11 mouse cellular contexts compared by ENCODE assay signal in genomic region chr1:36569694-36570276, GRCm38 (mm10). TPM values are rescaled to one million over a fixed set of nuclear protein-coding genes. Genes with fewer than 3 reads are reported as not detected.
DNase-seq lines count a peak whose midpoint lies in the region; ATAC-seq and TF ChIP-seq lines count a peak whose summit lies in the region.
"Had no signal": no experiment of that assay in that cellular context is flagged by ENCODE, and none has a peak within 500 bp of the region (broad histone marks: within the 10 kb centered on the region; RNA-seq: fewer than 3 reads in every experiment).

No protein-coding gene starts in this region.

- peaks cover 47% of the 10 kb centered on the region for H3K4me1 ChIP-seq in heart, adult 2 months (ENCODE audit: control insufficient read depth, insufficient read depth, low read length)
- peaks cover 9% of the 10 kb centered on the region; the same call in 1 of the 2 replicates for H3K4me1 ChIP-seq in liver, postnatal 0 days (ENCODE audit: insufficient read depth)
- H3K4me1 ChIP-seq in liver, embryonic 12.5 days: peaks cover 16% of the 10 kb centered on the region
- peaks cover 80% of the 10 kb centered on the region for H3K4me1 ChIP-seq in embryonic facial prominence, embryonic 10.5 days
- H3K4me1 ChIP-seq in limb, embryonic 13.5 days: peaks cover 55% of the 10 kb centered on the region

- H3K9me3 ChIP-seq in liver, postnatal 0 days (ENCODE audit: low read length): no peaks in the 10 kb centered on the region
- no peaks in the 10 kb centered on the region for H3K9me3 ChIP-seq in liver, embryonic 12.5 days (replicated peaks)
- no peaks in the 10 kb centered on the region for H3K9me3 ChIP-seq in embryonic facial prominence, embryonic 10.5 days
- H3K9me3 ChIP-seq in limb, embryonic 13.5 days: no peaks in the 10 kb centered on the region
- H3K9me3 ChIP-seq: liver, embryonic 13.5 days had no signal

- H3K4me3 ChIP-seq in heart, adult 2 months: no peak overlapping the region
- no peak overlapping the region for H3K4me3 ChIP-seq in liver, postnatal 0 days (ENCODE audit: low read depth, low read length)
- no peak overlapping the region for H3K4me3 ChIP-seq in liver, embryonic 12.5 days
- H3K4me3 ChIP-seq in embryonic facial prominence, embryonic 10.5 days: no peak overlapping the region
- H3K4me3 ChIP-seq in limb, embryonic 13.5 days: no peak overlapping the region
- H3K4me3 ChIP-seq: liver, embryonic 13.5 days had no signal

- H3K9ac ChIP-seq in heart, adult 2 months (ENCODE audit: low read depth, low read length): no peak overlapping the region
- no peak overlapping the region for H3K9ac ChIP-seq in liver, postnatal 0 days (replicated peaks)
- H3K9ac ChIP-seq in liver, embryonic 12.5 days: no peak overlapping the region
- H3K9ac ChIP-seq in limb, embryonic 13.5 days: peak overlapping the region; percentile 13; the same call in 1 of the 2 replicates
- H3K9ac ChIP-seq: liver, embryonic 13.5 days had no signal

- no peak overlapping the region for H3K4me2 ChIP-seq in liver, postnatal 0 days (ENCODE audit: low read depth, low read length)
- no peak overlapping the region for H3K4me2 ChIP-seq in liver, embryonic 12.5 days
- no peak overlapping the region for H3K4me2 ChIP-seq in limb, embryonic 13.5 days (replicated peaks)
- H3K4me2 ChIP-seq: liver, embryonic 13.5 days had no signal

- intact Hi-C loops in heart, adult 2 months (cut with DNase I): no loop called here

- H3K27ac ChIP-seq in heart, adult 2 months: peak overlapping the region; percentile 85
- peak overlapping the region; percentile 55; the same call in 1 of the 2 replicates for H3K27ac ChIP-seq in liver, postnatal 0 days (ENCODE audit: low read depth)
- H3K27ac ChIP-seq in liver, embryonic 12.5 days: no peak overlapping the region
- H3K27ac ChIP-seq in embryonic facial prominence, embryonic 10.5 days (replicated peaks): 0 out of 2 replicates have a peak overlapping the region, but pooled peaks have one; percentile 45
- no peak overlapping the region for H3K27ac ChIP-seq in limb, embryonic 13.5 days
- H3K27ac ChIP-seq: liver, embryonic 13.5 days had no signal

- TF ChIP-seq CTCF in heart, adult 2 months (IDR thresholded peaks at IDR 0.05): no peak
- TF ChIP-seq CTCF in liver, postnatal 0 days (IDR thresholded peaks at IDR 0.05; ENCODE audit: low read depth): no peak

- no peaks in the 10 kb centered on the region for H3K36me3 ChIP-seq in heart, adult 2 months (ENCODE audit: control insufficient read depth, insufficient read depth, low read length)
- no peaks in the 10 kb centered on the region for H3K36me3 ChIP-seq in liver, postnatal 0 days (replicated peaks; ENCODE audit: insufficient read depth, low read length)
- H3K36me3 ChIP-seq in liver, embryonic 12.5 days: no peaks in the 10 kb centered on the region
- H3K36me3 ChIP-seq in embryonic facial prominence, embryonic 10.5 days (replicated peaks): no peaks in the 10 kb centered on the region
- no peaks in the 10 kb centered on the region for H3K36me3 ChIP-seq in limb, embryonic 13.5 days
- H3K36me3 ChIP-seq: liver, embryonic 13.5 days had no signal

- no peak for ATAC-seq in liver, postnatal 0 days
- ATAC-seq in liver, embryonic 12.5 days: no peak
- ATAC-seq in limb, embryonic 13.5 days (ENCODE audit: low FRiP score, low read depth): no peak
- no peak for ATAC-seq in CD4-positive, CD25-positive, alpha-beta regulatory T cell, adult 4 months

- no peak for TF ChIP-seq POLR2A in heart, adult 2 months (IDR thresholded peaks at IDR 0.05; ENCODE audit: insufficient read depth, low read depth, low read length)

- no peak for TF ChIP-seq EP300 in heart, adult 2 months (IDR thresholded peaks at IDR 0.05; ENCODE audit: insufficient read depth, low read depth, low read length)
- TF ChIP-seq EP300 in liver, postnatal 0 days (IDR thresholded peaks at IDR 0.05; ENCODE audit: low read depth): no peak

- no peaks in the 10 kb centered on the region for H3K79me2 ChIP-seq in heart, adult 2 months (replicated peaks; ENCODE audit: control insufficient read depth, insufficient read depth, low read length)

- H3K27me3 ChIP-seq in heart, adult 2 months (ENCODE audit: control insufficient read depth, insufficient read depth, low read length): no peaks in the 10 kb centered on the region
- H3K27me3 ChIP-seq in liver, postnatal 0 days (ENCODE audit: insufficient read depth, low read length): no peaks in the 10 kb centered on the region
- H3K27me3 ChIP-seq in liver, embryonic 12.5 days (replicated peaks): peaks cover 28% of the 10 kb centered on the region; the same call in 1 of the 2 replicates
- no peaks in the 10 kb centered on the region for H3K27me3 ChIP-seq in embryonic facial prominence, embryonic 10.5 days (replicated peaks; ENCODE audit: low read depth, poor library complexity, severe bottlenecking)
- H3K27me3 ChIP-seq in limb, embryonic 13.5 days: no peaks in the 10 kb centered on the region
- H3K27me3 ChIP-seq: liver, embryonic 13.5 days had no signal

- 26% methylated on average over 7 of the region's 7 CpGs for WGBS in heart, adult 2 months
- WGBS in liver, postnatal 0 days (ENCODE audit: insufficient replicate concordance): 38% methylated on average over 7 of the region's 7 CpGs
- WGBS in liver, embryonic 12.5 days (ENCODE audit: insufficient replicate concordance): 31% methylated on average over 7 of the region's 7 CpGs
- WGBS in embryonic facial prominence, embryonic 10.5 days: 62% methylated on average over 7 of the region's 7 CpGs
- 44% methylated on average over 7 of the region's 7 CpGs for WGBS in limb, embryonic 13.5 days

- DNase-seq in heart, adult 2 months: peak in 1 of 2 experiments; percentile 26
- no peak for DNase-seq in heart, adult 8-10 months (ENCODE audit: low spot score)
- no peak for DNase-seq in liver, postnatal 0 days
- DNase-seq in embryonic facial prominence, embryonic 10.5 days (ENCODE audit: low spot score): no peak
- DNase-seq in thymus, postnatal 0 days (ENCODE audit: low spot score): no peak
- DNase-seq: liver, embryonic 13.5 days; midbrain, embryonic 14.5 days had no signal

RNA-seq across cellular contexts. Expression of gene Sema4c, which starts 11.6 kb away (rescaled TPM):
- total RNA-seq in heart, adult 2 months (2021): 10 to 100 TPM; 10.6 to 11.1 TPM
- polyA plus RNA-seq in heart, adult 2 months (2012; rRNA removed): 12.7 and 15.2 TPM in 2 replicates
- 10 to 100 TPM; 10.8 to 13.4 (median 11.2) TPM for total RNA-seq in heart, adult 8-10 months (2022)
- polyA plus RNA-seq in liver, postnatal 0 days (2015; fragmentation: Nextera tagmentation; extraction: Ambion mirVana): 2.0 TPM in 2 replicates
- 3.9 TPM in 2 replicates for polyA plus RNA-seq in liver, embryonic 12.5 days (2016; fragmentation: Nextera tagmentation; extraction: Ambion mirVana)
- 24.9 and 25.9 TPM in 2 replicates for polyA plus RNA-seq in embryonic facial prominence, embryonic 10.5 days (2016; fragmentation: Nextera tagmentation; extraction: Ambion mirVana)
- polyA plus RNA-seq in limb, embryonic 13.5 days (2015; fragmentation: Nextera tagmentation; extraction: Ambion mirVana): 21.8 and 22.7 TPM in 2 replicates
- 5.5 and 6.0 TPM in 2 replicates for polyA plus RNA-seq in thymus, postnatal 0 days (2015; fragmentation: Nextera tagmentation; extraction: Ambion mirVana)
- under 1 TPM in 1 of 2 experiments, not detected in 1; 0.22 TPM for polyA plus RNA-seq in CD4-positive, CD25-positive, alpha-beta regulatory T cell, adult 4 months (2017; shearing (Covaris generic))

RNA-seq across cellular contexts. Expression of gene Ankrd39, which starts 22.5 kb away (rescaled TPM):
- 1 to 10 TPM; 6.2 to 6.3 TPM for total RNA-seq in heart, adult 2 months (2021)
- 11.1 TPM in 2 replicates for polyA plus RNA-seq in heart, adult 2 months (2012; rRNA removed)
- total RNA-seq in heart, adult 8-10 months (2022): 1 to 10 TPM; 5.4 to 8.2 (median 7.1) TPM
- 7.4 and 8.3 TPM in 2 replicates for polyA plus RNA-seq in liver, postnatal 0 days (2015; fragmentation: Nextera tagmentation; extraction: Ambion mirVana)
- 9.0 and 10.5 TPM in 2 replicates for polyA plus RNA-seq in liver, embryonic 12.5 days (2016; fragmentation: Nextera tagmentation; extraction: Ambion mirVana)
- polyA plus RNA-seq in embryonic facial prominence, embryonic 10.5 days (2016; fragmentation: Nextera tagmentation; extraction: Ambion mirVana): 18.9 and 20.3 TPM in 2 replicates
- polyA plus RNA-seq in limb, embryonic 13.5 days (2015; fragmentation: Nextera tagmentation; extraction: Ambion mirVana): 27.7 and 28.0 TPM in 2 replicates
- 20.0 and 22.7 TPM in 2 replicates for polyA plus RNA-seq in thymus, postnatal 0 days (2015; fragmentation: Nextera tagmentation; extraction: Ambion mirVana)
- polyA plus RNA-seq in CD4-positive, CD25-positive, alpha-beta regulatory T cell, adult 4 months (2017; shearing (Covaris generic)): 10 to 100 TPM; 19.4 to 23.9 TPM

RNA-seq across cellular contexts. Expression of gene Gm42417, which starts 30.6 kb away (rescaled TPM):
- total RNA-seq in heart, adult 2 months (2021): 100 to 1,000 TPM; 148 to 172 TPM
- 0.09 TPM in 1 of 2 replicates, not detected in the other for polyA plus RNA-seq in heart, adult 2 months (2012; rRNA removed)
- total RNA-seq in heart, adult 8-10 months (2022): 100 to 1,000 TPM; 132 to 332 (median 244) TPM
- polyA plus RNA-seq in liver, postnatal 0 days (2015; fragmentation: Nextera tagmentation; extraction: Ambion mirVana): 0.45 TPM in 1 of 2 replicates, not detected in the other
- 0.15 and 0.29 TPM in 2 replicates for polyA plus RNA-seq in liver, embryonic 12.5 days (2016; fragmentation: Nextera tagmentation; extraction: Ambion mirVana)
- 0.54 TPM in 1 of 2 replicates, not detected in the other for polyA plus RNA-seq in embryonic facial prominence, embryonic 10.5 days (2016; fragmentation: Nextera tagmentation; extraction: Ambion mirVana)
- 0.33 and 0.92 TPM in 2 replicates for polyA plus RNA-seq in limb, embryonic 13.5 days (2015; fragmentation: Nextera tagmentation; extraction: Ambion mirVana)
- polyA plus RNA-seq in thymus, postnatal 0 days (2015; fragmentation: Nextera tagmentation; extraction: Ambion mirVana): 0.26 and 0.60 TPM in 2 replicates
- 1 to 10 TPM in 1 of 2 experiments, not detected in 1; 2.3 TPM for polyA plus RNA-seq in CD4-positive, CD25-positive, alpha-beta regulatory T cell, adult 4 months (2017; shearing (Covaris generic))
- total RNA-seq: layer of hippocampus, postnatal 14 days had no signal
- polyA plus RNA-seq: liver, embryonic 13.5 days; midbrain, embryonic 14.5 days had no signal

RNA-seq across cellular contexts. Expression of gene Ankrd23, which starts 33.1 kb away (rescaled TPM):
- 100 to 1,000 TPM; 310 to 338 TPM for total RNA-seq in heart, adult 2 months (2021)
- polyA plus RNA-seq in heart, adult 2 months (2012; rRNA removed): 397 and 412 TPM in 2 replicates
- 100 to 1,000 TPM; 251 to 540 (median 405) TPM for total RNA-seq in heart, adult 8-10 months (2022)
- 2.0 and 2.2 TPM in 2 replicates for polyA plus RNA-seq in liver, postnatal 0 days (2015; fragmentation: Nextera tagmentation; extraction: Ambion mirVana)
- polyA plus RNA-seq in liver, embryonic 12.5 days (2016; fragmentation: Nextera tagmentation; extraction: Ambion mirVana): 4.0 and 6.9 TPM in 2 replicates
- 15.5 and 16.6 TPM in 2 replicates for polyA plus RNA-seq in embryonic facial prominence, embryonic 10.5 days (2016; fragmentation: Nextera tagmentation; extraction: Ambion mirVana)
- 20.1 and 20.8 TPM in 2 replicates for polyA plus RNA-seq in limb, embryonic 13.5 days (2015; fragmentation: Nextera tagmentation; extraction: Ambion mirVana)
- polyA plus RNA-seq in thymus, postnatal 0 days (2015; fragmentation: Nextera tagmentation; extraction: Ambion mirVana): 10.0 and 12.0 TPM in 2 replicates
- polyA plus RNA-seq in CD4-positive, CD25-positive, alpha-beta regulatory T cell, adult 4 months (2017; shearing (Covaris generic)): 100 to 1,000 TPM in 1 of 2 experiments, 10 to 100 TPM in 1; 39.3 to 112 TPM

RNA-seq across cellular contexts. Expression of gene Cnnm3, which starts 58.1 kb away (rescaled TPM):
- total RNA-seq in heart, adult 2 months (2021): 10 to 100 TPM; 11.1 to 15.1 TPM
- 14.1 and 15.6 TPM in 2 replicates for polyA plus RNA-seq in heart, adult 2 months (2012; rRNA removed)
- 10 to 100 TPM in 3 of 4 experiments, 1 to 10 TPM in 1; 8.6 to 16.3 (median 11.7) TPM for total RNA-seq in heart, adult 8-10 months (2022)
- polyA plus RNA-seq in liver, postnatal 0 days (2015; fragmentation: Nextera tagmentation; extraction: Ambion mirVana): 0.92 and 1.1 TPM in 2 replicates
- polyA plus RNA-seq in liver, embryonic 12.5 days (2016; fragmentation: Nextera tagmentation; extraction: Ambion mirVana): 1.3 and 1.5 TPM in 2 replicates
- 3.5 and 3.6 TPM in 2 replicates for polyA plus RNA-seq in embryonic facial prominence, embryonic 10.5 days (2016; fragmentation: Nextera tagmentation; extraction: Ambion mirVana)
- polyA plus RNA-seq in limb, embryonic 13.5 days (2015; fragmentation: Nextera tagmentation; extraction: Ambion mirVana): 3.7 and 4.4 TPM in 2 replicates
- polyA plus RNA-seq in thymus, postnatal 0 days (2015; fragmentation: Nextera tagmentation; extraction: Ambion mirVana): 3.3 and 3.8 TPM in 2 replicates
- 1 to 10 TPM; 7.5 to 7.6 TPM for polyA plus RNA-seq in CD4-positive, CD25-positive, alpha-beta regulatory T cell, adult 4 months (2017; shearing (Covaris generic))

Comparison
In these comparisons a context has a peak if more than half of its experiments do, and no peak if none do; other contexts are left out.
1. H3K27ac ChIP-seq: peak in heart, adult 2 months (single experiment), liver, postnatal 0 days (single experiment) and embryonic facial prominence, embryonic 10.5 days (single experiment); none in liver, embryonic 12.5 days (single experiment) and limb, embryonic 13.5 days (single experiment).